Mouse (Mus musculus): ENCODE data around the gene Tes.

DNA sequence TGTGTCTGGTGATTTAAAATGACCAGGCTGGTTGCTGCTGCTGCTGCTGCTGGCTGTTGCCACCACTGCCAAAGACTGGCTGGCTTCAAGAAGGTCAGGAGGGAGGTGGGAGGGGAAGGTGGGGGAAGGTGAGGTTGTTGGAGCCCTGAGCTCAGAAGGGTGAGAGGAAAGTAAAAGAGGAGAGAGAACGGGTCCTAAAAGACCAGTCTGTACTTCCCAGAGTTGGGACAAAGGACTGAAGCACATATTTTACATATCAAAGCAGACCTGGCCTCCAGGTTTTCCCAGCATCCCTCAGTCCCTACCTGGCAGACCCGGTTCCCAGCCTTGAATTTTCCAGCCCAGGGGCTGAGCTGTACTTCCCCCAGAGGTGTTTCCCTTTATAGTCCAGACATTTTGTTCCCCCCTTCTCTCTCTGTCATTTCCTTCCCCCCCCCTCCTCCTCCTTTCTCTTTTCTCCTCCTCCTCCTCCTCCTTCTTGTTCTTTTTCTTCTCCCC is 32.7 kb upstream of the Tes start:
- TF ChIP-seq CTCF (conservative IDR thresholded peaks at IDR 0.05; ENCODE audit: insufficient read depth, insufficient read length, low read depth, low read length): no peak
- TF ChIP-seq POLR2A (IDR thresholded peaks at IDR 0.05; ENCODE audit: low read depth, low read length): no peak

Measured in kidney, adult 2 months (tissue).